Mouse (Mus musculus) heart, embryonic 10.5 days (tissue): ENCODE results near the gene Dhx34. TPM values are rescaled to one million over a fixed set of nuclear protein-coding genes. Genes with fewer than 3 reads are reported as not detected.
A peak's percentile ranks its signal among the peaks of the same experiment; 100 is the strongest.

Experiments used
- DNase-seq: peaks from one replicate; pipeline ENCODE4 v3.0.0-alpha.2; 2017; ENCODE audit warnings: low spot score
- H3K27ac ChIP-seq: fragments of 300-500 bp; sonication (generic); 2 replicates; pipeline ENCODE4 v1.5.1; 2016; ENCODE audit warnings: mild to moderate bottlenecking
- H3K27me3 ChIP-seq: fragments of 300-500 bp; sonication (generic); 2 replicates; pipeline ENCODE4 v1.6.1; 2016; ENCODE audit warnings: mild to moderate bottlenecking; ENCODE audit not compliant: poor library complexity, insufficient read depth, severe bottlenecking
- H3K36me3 ChIP-seq: fragments of 300-500 bp; sonication (generic); 2 replicates; pipeline ENCODE4 v1.6.1; 2016; ENCODE audit warnings: mild to moderate bottlenecking, moderate library complexity
- H3K4me1 ChIP-seq: fragments of 300-500 bp; sonication (generic); 2 replicates; pipeline ENCODE4 v1.6.1; 2016; ENCODE audit warnings: mild to moderate bottlenecking
- H3K4me3 ChIP-seq: fragments of 300-500 bp; sonication (generic); 2 replicates; pipeline ENCODE4 v1.5.1; 2016; ENCODE audit warnings: mild to moderate bottlenecking, moderate library complexity
- H3K9me3 ChIP-seq: fragments of 300-500 bp; sonication (generic); 2 replicates; pipeline ENCODE4 v1.6.1; 2016; ENCODE audit warnings: mild to moderate bottlenecking, moderate library complexity
- WGBS: fragments of 180-500 bp; shearing (Covaris S2); methylation state at CpG from one replicate; pipeline ENCODE4 v1.1.7; 2016; 5-methylcytosine and 5-hydroxymethylcytosine counted together
- polyA plus RNA-seq: library from polyadenylated mRNA; unstranded; fragments of >200 nt; fragmentation: Nextera tagmentation; extraction: Ambion mirVana; gene quantifications from 2 replicates; pipeline ENCODE4 v1.2.1, GENCODE M21; 2016

Gene Dhx34
- polyA plus RNA-seq, 1 experiment from 2014 or later = 12.9 TPM

- no peak for DNase-seq
- 79% methylated on average over 9 of the region's 9 CpGs for WGBS
- peaks cover 81% of the 10 kb centered on the region for H3K36me3 ChIP-seq
- no peaks in the 10 kb centered on the region for H3K27me3 ChIP-seq
- no peaks in the 10 kb centered on the region for H3K9me3 ChIP-seq
- no peak overlapping the region for H3K27ac ChIP-seq
- no peaks in the 10 kb centered on the region for H3K4me1 ChIP-seq
- H3K4me3 ChIP-seq = no peak overlapping the region
Measured at GRCm38 (mm10) chr7:16204791-16205190, 17.0 kb downstream of the Dhx34 start.

DNA sequence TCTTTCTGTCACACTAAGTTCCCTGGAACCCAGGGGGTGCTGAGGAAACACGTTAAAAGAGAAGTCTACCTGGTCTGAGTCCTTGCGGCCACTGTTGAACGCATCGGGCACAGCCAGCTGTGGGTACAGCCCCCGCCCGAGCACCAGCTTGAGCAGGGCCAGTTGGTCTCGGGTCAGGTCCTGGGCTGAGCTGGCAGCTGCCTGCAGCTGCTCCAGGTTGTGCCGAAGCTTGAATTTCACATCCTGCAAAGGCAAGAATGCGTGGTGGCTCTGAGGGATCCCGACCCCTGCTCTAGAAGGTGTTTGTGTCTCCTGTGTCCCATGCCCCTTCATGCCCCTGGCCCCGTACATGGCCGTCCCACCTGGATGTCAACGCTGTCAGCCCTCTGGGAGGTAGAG, 18.3 kb downstream of the Dhx34 start:
- no peak overlapping the region for H3K27ac ChIP-seq
- no peak overlapping the region for H3K4me3 ChIP-seq
- no peaks in the 10 kb centered on the region for H3K4me1 ChIP-seq
- H3K9me3 ChIP-seq = no peaks in the 10 kb centered on the region
- no peak for DNase-seq
- no peaks in the 10 kb centered on the region for H3K27me3 ChIP-seq
- peaks cover 85% of the 10 kb centered on the region for H3K36me3 ChIP-seq
- WGBS = 92% methylated on average over 13 of the region's 13 CpGs

GRCm38 (mm10) chr7:16202756-16203504, 18.9 kb downstream of the Dhx34 start:
- Histone ChIP-seq H3K27ac (no peak overlapping the region), H3K4me3 (no peak overlapping the region), H3K4me1 (no peaks in the 10 kb centered on the region), H3K27me3 (no peaks in the 10 kb centered on the region), H3K36me3 (peaks cover 89% of the 10 kb centered on the region), H3K9me3 (no peaks in the 10 kb centered on the region)
- no peak for DNase-seq
- WGBS = 81% methylated on average over 15 of the region's 15 CpGs

DNA sequence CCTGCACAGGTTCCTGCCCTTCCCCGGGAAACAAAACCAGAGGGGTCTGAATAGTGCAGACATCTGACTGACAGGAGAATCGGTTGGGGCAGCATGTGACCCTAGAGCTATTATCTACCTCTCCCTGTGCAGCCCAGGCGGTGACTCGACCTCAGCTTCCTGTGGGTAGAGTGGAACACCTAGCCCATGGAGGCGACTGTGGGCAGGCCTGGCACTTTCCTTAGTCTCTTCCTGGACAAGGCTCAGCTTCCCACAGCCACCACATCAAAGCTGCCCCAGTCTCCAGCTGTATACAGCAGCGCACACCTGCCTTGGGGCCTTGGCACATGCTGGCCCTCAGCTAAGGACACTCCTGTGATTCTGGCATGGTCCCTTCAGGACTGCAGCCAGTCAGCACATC, 20.7 kb downstream of the Dhx34 start:
- Histone ChIP-seq H3K4me3 (no peak overlapping the region), H3K36me3 (peaks cover 91% of the 10 kb centered on the region), H3K9me3 (no peaks in the 10 kb centered on the region), H3K27me3 (no peaks in the 10 kb centered on the region), H3K27ac (no peak overlapping the region), H3K4me1 (no peaks in the 10 kb centered on the region)
- WGBS = 75% methylated on average over 6 of the region's 6 CpGs
- DNase-seq = no peak

GRCm38 (mm10) chr7:16198540-16198939, 23.3 kb downstream of the Dhx34 start:
- Histone ChIP-seq H3K27me3 (no peaks in the 10 kb centered on the region), H3K4me3 (no peak overlapping the region), H3K36me3 (peaks cover 65% of the 10 kb centered on the region), H3K4me1 (no peaks in the 10 kb centered on the region), H3K27ac (no peak overlapping the region), H3K9me3 (no peaks in the 10 kb centered on the region)
- no peak for DNase-seq
- 86% methylated on average over 11 of the region's 11 CpGs for WGBS

DNA sequence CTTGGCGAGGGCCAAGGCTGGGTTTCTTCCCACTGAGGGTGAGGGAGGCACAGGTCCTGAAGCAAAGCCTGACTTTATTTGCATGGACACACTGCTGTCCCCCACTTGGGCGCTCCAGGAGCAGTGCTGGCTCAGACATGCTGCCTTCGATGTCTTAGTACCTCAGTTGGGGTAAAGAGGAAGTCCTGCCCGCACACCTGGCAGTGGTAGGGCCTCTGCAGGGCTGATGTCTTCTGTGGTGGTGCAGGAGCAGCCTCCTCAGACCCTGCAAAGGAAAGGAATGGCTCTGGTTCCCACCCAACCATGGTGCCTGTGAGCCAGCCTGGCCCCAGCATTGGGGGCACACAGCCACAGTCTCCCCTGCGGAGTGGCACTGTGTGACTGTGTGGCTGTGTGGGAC, 24.7 kb downstream of the Dhx34 start:
- H3K36me3 ChIP-seq = peaks cover 52% of the 10 kb centered on the region
- no peaks in the 10 kb centered on the region for H3K4me1 ChIP-seq
- no peaks in the 10 kb centered on the region for H3K9me3 ChIP-seq
- 77% methylated on average over 5 of the region's 5 CpGs for WGBS
- H3K27me3 ChIP-seq = no peaks in the 10 kb centered on the region
- H3K27ac ChIP-seq = no peak overlapping the region
- DNase-seq = no peak
- no peak overlapping the region for H3K4me3 ChIP-seq

DNA sequence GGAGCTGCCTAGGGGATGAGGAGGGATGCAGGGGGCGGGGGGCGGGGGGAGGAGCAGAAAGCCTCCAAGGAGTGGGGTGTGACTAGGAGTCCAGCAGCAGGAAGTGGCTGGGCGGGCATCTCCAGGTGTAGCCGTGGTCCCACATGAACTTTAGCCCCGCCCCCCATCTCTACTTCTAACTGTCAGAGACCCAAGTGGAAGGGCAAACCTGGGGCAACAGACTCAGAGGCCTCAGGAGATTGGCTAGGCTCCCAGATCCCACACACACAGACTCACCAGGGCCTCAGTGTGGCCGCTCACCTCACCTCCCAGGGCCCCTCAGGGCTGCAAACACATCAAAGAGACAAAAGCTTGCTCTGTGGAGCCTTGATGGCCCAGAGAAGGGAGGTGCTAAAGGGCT, 25.2 kb downstream of the Dhx34 start:
- no peak for DNase-seq
- Histone ChIP-seq H3K27ac (no peak overlapping the region), H3K4me1 (no peaks in the 10 kb centered on the region), H3K27me3 (no peaks in the 10 kb centered on the region), H3K9me3 (no peaks in the 10 kb centered on the region), H3K4me3 (no peak overlapping the region), H3K36me3 (peaks cover 47% of the 10 kb centered on the region)
- 69% methylated on average over 6 of the region's 6 CpGs for WGBS

- Histone ChIP-seq H3K27ac (no peak overlapping the region), H3K4me3 (no peak overlapping the region), H3K9me3 (no peaks in the 10 kb centered on the region), H3K4me1 (no peaks in the 10 kb centered on the region), H3K36me3 (peaks cover 24% of the 10 kb centered on the region), H3K27me3 (peaks cover 6% of the 10 kb centered on the region)
- WGBS = 52% methylated on average over 3 of the region's 3 CpGs
- no peak for DNase-seq
Measured at GRCm38 (mm10) chr7:16193702-16194101, 28.1 kb downstream of the Dhx34 start.

- Histone ChIP-seq H3K27ac (no peak overlapping the region), H3K9me3 (no peaks in the 10 kb centered on the region), H3K27me3 (peaks cover 6% of the 10 kb centered on the region), H3K36me3 (peaks cover 10% of the 10 kb centered on the region; the same call in 1 of the 2 replicates), H3K4me1 (no peaks in the 10 kb centered on the region), H3K4me3 (no peak overlapping the region)
- DNase-seq = no peak
- WGBS = 16% methylated on average over 5 of the region's 5 CpGs
Measured at GRCm38 (mm10) chr7:16192315-16192714, 29.5 kb downstream of the Dhx34 start.

DNA sequence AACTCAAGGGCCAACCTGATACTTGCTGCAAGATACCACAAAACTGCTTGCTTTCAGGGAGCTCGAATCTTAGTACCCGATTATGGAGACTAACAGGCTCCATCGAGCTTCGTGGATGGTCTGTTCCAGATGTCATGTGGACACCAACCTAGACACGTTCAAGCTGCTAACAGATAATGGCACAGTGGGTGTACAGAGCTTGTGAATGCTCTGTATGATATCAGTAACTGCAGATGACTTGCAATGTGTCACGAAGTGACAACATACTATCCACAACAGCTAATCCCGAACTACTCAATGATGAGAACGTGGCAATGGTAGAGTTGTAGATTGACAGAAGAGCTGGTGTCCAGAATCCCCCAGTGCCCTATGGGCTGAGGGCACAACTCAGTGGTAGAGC, 34.3 kb downstream of the Dhx34 start:
- no peak for DNase-seq
- no peak overlapping the region for H3K4me3 ChIP-seq
- H3K27ac ChIP-seq = no peak overlapping the region
- no peaks in the 10 kb centered on the region for H3K4me1 ChIP-seq
- WGBS = 80% methylated on average over 8 of the region's 8 CpGs
- H3K9me3 ChIP-seq = no peaks in the 10 kb centered on the region
- peaks cover 6% of the 10 kb centered on the region for H3K27me3 ChIP-seq
- peaks cover 11% of the 10 kb centered on the region; the same call in 1 of the 2 replicates for H3K36me3 ChIP-seq

DNA sequence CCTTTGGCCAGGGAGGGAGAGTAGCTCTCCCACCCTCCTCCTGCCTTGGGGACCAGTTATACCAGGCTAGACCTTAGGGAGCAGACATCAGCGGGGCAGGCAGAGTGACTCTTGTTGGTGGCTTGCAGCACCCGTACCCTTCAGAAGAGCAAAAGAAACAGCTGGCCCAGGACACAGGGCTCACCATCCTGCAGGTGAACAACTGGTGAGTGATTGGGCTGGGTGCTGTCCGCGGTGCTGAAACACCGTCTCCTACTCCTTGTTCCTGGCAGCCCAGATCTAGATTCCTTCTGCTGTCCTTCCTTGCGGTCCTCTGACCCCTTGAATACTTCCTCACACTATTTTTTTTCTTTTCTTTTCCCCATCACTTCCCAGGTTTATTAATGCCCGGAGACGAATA, 38.2 kb downstream of the Dhx34 start:
- no peak overlapping the region for H3K27ac ChIP-seq
- H3K27me3 ChIP-seq = no peaks in the 10 kb centered on the region
- DNase-seq = peak; percentile 87
- peaks cover 24% of the 10 kb centered on the region for H3K36me3 ChIP-seq
- no peaks in the 10 kb centered on the region for H3K9me3 ChIP-seq
- WGBS = 20% methylated on average over 8 of the region's 8 CpGs
- H3K4me1 ChIP-seq = no peaks in the 10 kb centered on the region
- H3K4me3 ChIP-seq = no peak overlapping the region

GRCm38 (mm10) chr7:16178114-16178513, 43.7 kb downstream of the Dhx34 start:
- 70% methylated on average over 4 of the region's 4 CpGs for WGBS
- Histone ChIP-seq H3K9me3 (no peaks in the 10 kb centered on the region), H3K36me3 (peaks cover 15% of the 10 kb centered on the region), H3K27me3 (no peaks in the 10 kb centered on the region; the same call in 1 of the 2 replicates), H3K27ac (no peak overlapping the region), H3K4me3 (no peak overlapping the region), H3K4me1 (peaks cover 28% of the 10 kb centered on the region)
- no peak for DNase-seq

GRCm38 (mm10) chr7:16175542-16175931, 46.3 kb downstream of the Dhx34 start:
- Histone ChIP-seq H3K36me3 (peaks cover 15% of the 10 kb centered on the region), H3K27me3 (peaks cover 4% of the 10 kb centered on the region; the same call in 1 of the 2 replicates), H3K4me3 (peak overlapping the region; percentile 79), H3K27ac (peak overlapping the region; percentile 86), H3K9me3 (no peaks in the 10 kb centered on the region), H3K4me1 (peaks cover 44% of the 10 kb centered on the region)
- no peak for DNase-seq
- WGBS = 1% methylated on average over 10 of the region's 10 CpGs
